Mouse (Mus musculus) liver, adult (tissue): ENCODE measurements around the gene Kazn.

ENCODE experiments used
- GATA4 ChIP-seq: IDR thresholded peaks from 2 replicates; pipeline ENCODE4 v1.6.1; 2014; ENCODE audit warnings: mild to moderate bottlenecking, low read length; ENCODE audit not compliant: insufficient replicate concordance

The Kazn gene

DNA sequence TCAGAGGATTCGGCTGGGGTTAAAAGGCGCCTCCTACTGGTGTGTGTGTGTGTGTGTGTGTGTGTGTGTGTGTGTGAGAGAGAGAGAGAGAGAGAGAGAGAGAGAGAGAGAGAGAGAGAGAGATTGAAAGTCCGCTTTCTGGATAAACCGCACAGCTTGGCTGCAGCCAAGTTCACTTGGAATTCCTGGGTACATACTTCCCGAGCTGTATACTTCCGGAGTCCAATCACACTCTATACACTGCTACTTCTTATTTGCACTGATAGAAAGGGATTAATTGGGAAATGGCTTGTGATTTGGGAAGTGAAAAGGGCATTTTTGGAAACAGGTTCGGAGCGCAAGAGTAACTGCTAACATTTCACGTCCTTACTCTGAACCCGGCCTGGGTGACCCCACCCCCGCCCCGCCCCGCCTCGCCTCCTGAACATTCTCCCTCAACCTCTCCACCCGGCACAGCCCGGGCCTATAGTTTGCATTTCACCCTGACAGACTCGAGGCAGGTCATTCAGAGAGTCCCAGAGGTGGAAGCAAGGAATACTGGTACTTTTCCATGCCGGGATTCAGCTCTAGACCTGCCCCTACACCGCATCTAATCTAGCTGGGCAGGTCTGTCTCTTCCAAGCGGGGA is 154.2 kb downstream of the Kazn start:
- no peak for TF ChIP-seq GATA4

DNA sequence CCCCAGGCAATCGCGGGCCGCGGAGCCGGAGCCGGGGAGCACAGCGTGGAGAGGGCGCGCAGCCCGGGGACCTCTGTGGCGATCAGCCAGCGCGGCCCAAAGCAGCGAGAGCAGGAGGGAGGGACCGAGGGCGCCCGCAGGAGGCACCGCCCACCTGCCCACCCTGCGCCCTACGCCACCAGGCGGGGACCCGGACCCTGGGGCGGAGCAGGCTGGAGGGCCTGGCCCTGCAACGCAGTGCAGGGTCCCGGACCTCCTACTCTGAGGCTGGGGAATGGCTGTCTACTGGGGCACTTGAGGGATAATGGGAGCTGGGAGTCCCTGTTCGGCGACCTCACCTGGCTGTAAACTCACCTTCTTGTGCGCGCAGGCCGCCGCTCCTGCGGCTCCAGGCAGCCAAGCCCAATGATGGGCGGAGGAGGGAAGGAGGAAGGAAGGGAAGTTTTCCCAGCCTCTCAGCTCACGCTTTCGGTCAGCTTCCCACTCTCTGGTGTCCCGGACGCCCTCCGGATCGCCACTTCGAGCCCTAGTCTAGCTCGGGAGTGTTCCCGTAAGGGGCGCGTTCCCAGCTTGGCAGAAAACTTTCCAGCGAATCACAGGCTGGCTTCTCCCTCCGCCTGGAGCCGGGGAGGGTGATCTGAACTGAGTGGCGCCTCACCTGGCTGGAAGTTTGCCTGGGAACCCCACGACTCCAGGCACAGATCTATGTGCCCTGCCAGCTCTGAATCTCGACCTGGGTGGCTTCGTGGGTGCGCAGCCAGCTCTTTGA is 154.9 kb downstream of the Kazn start, which contains the start of gene Tmem51:
Gene Tmem51, minus strand, starts transcription at position 174 of the 769 bp plus-strand sequence.
- TF ChIP-seq GATA4: no peak

DNA sequence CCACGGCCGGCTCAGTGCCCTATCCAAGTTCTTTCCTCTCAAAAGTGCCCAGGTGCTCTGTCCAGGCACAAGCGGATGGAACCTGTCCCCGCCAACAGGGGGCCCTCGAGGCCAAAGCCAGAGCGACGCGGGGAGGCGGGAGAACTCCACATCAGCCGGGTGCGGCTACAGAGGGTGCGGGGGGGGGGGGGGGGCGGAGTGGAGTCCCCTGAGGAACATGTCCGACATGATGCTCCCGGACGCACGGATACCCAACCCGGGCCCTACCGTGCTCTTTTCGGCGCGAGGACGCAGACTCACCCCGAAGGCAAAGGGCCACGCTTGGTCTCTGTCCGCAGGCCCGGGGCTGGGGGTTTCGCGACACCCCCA is 155.5 kb downstream of the Kazn start:
- no peak for TF ChIP-seq GATA4

DNA sequence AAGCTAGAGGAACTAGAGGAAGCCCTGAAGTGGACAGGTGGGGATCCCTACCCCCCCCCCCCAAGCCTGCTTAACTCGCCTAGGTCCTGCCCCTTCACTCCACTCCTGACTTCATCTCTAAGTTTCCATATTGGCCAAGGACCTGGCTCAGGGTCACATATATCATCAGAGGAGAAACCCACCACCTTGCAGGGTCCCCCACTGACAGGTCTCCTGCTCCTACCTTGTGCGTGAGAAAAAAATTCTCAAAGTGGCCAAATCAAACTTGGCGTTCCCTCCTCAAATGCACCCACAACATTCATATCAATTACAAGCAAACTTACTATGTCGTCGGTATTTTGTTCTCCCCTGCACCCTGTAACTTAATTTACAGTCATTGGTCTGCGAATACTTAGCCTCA is 156.0 kb downstream of the Kazn start:
- no peak for TF ChIP-seq GATA4

DNA sequence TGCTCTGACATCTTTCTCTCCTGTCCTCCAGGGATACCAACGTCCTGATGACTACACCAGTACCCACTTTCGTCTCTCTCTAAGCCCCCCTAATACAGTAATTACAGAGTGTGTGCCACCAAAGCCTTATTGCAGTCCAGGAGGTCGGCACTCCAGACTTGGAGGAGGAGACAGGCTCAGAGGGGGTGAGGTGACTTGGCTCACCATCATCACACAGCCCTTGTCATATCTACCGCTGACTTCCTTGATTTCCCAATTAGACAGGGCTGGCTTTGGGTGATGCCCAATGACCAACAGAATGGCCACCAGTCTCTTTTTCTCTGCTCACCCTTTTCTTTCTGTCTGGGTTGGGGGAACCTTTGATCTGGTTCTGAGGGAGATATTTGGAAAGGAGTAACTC is 156.5 kb downstream of the Kazn start:
- TF ChIP-seq GATA4: no peak

DNA sequence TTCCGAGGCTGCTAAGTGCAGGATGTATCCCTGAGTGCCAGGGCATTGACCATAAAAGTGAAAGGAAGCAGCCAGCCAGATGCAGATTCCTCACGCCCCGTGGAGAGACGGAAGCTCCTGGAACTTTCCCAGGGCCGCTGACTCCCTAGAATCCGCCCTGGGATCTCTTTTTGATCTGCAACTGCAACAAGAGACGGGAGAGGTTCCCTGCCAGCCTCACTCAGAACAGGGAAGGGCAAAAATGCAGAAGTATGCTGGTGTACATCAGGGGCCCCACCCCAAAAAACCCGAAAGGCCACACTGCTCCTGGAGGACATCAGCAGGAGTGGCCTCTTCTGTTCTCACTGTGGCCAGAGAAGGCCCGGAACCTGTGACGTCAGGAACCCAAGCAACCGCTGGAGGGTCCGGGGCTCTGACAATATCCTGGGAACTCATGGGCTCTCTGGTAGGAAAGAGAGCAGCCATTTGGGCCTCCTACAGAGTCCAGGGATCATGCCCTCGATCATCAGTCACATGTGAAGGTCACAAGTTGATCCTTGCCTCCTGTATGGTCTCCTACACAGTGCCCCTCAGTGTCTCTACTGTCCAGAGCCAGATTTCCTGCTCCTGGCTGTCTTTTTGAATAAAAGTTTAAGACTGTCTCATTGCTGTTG is 157.4 kb downstream of the Kazn start:
- TF ChIP-seq GATA4: no peak

DNA sequence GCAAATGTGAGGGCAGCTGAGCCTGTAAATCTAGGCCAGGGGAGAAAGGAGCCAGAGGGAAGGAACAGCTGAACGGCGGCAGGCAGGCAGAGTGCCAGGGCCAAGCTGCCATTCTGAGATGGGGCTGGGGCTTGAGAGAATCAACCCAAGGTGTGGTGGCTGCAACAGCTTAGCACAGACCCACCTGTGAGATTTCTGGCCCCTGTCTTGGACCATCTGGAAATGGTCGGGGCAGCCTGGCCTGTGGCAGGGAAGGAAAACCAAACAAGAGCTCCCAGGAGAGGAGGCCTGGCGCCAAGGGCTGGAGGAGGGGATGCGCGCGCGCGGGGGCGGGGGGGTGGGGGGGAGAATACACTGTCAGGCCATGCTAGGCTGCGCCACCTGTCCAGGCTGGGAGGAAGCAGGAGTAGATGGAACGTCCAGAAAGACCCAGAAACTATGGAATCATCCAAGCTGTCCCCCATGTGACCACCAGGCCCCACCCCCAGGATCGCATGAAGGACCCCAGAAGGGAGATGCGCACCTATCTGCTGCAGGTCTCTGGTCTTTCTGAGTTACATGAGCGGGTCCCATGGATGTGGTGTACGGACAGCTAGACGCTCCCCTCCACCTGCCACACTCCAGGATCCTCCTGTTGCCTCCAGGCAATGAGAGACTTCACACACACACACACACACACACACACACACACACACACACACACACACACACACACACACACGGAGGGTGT is 158.1 kb downstream of the Kazn start:
- TF ChIP-seq GATA4: no peak

DNA sequence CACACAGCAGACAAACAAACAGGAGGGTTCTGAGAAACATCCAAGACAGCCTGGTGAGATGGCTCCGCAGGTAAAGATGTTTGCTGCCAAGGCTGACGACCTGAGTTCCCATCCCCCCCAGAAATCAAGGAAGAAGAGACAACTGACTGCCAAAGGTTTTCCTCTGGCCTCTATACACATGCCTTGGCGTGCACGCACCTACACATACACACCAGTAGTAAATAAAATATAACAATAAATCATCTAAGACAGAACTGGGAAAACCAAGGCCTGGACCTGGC is 158.8 kb downstream of the Kazn start:
- TF ChIP-seq GATA4: no peak

DNA sequence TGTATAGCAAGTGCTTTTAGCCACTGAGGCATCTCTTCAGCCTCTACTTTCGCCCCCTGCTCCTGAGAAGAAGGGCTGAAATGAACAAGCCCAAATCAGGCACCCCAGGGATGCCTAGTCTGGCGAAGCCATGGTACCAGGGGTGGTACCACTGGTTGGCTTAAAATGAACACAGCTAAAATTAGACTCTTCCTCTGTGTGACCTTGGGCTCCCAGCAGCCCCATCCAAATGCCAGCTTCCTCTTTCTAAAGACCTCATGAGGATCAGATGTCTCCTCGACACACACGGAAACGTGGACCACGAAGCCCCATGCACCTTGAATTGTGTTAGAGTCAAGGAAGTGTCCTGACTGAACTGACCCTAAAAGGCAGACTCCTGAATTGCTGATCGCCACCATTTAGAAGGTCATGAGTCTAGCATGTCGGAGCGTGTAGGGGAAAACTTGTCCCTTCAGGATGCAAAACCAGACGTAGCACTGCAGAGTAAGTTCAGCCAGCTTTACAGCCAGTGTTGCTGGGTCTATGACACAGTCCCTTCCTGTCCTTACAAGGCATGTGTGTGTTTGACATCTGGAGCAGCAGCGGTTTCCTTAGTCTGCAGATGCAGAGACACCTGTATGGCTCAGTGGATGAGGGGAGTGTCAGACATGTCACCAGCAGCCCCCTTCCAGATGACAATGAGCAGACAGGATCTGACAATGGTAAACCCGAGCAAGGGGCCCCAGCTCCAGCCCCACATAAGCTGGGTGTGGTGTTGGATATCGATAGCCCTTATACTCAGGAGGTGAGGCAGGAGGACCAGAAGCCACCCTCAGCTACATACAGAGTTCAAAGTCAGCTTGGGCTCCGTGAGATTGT is 159.3 kb downstream of the Kazn start:
- no peak for TF ChIP-seq GATA4

DNA sequence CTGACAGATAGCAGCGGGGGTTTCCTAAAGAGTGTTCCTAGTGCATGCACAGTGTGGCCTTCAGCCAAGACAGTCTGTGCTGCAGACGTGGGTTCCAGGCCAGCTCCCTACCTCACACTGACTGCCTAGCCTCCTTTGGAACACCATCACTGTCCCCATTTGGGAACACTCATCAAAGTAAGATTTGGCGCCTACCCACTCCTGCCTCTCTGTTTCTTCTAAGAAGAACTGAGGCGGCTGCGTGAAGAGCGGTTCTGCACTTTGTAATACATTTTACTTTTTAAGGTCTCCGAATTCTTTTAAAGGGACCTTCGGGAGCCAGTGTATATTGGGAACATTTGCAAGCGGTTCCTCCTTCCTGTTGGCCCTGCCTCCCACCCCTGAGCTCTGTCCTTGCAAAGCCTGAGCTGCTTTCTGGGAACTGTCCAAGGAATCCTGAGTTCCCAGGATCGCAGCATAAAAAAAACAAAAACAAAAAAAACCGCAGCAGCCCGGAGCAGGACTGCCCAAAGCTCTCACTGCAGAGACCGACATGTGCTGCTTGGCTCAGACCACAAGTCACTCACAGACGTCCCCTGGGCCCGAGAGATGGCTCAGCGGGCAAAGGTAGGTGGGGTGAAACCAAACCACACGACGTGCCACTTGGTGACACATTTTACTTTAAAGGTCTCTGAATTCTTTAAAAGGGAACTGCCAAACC is 161.5 kb downstream of the Kazn start:
- TF ChIP-seq GATA4: no peak

DNA sequence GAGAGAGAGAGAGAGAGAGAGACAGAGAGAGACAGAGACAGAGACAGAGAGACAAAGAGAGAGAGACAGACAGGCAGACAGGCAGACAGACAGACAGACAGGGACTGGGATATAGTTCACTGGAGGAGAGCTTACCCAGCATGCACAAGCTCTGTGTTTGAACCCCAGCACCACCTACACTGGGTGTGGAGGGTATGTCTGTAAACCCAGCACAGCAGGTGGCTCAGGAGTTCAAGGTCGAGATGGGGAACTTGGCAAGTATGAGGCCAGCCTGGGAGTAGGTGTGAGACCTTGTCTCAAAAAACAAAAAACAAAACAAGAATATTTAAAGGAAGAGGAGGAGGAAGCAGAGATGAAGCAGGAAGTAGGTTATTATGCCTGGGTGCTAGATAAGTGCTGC is 162.3 kb downstream of the Kazn start:
- TF ChIP-seq GATA4: no peak

DNA sequence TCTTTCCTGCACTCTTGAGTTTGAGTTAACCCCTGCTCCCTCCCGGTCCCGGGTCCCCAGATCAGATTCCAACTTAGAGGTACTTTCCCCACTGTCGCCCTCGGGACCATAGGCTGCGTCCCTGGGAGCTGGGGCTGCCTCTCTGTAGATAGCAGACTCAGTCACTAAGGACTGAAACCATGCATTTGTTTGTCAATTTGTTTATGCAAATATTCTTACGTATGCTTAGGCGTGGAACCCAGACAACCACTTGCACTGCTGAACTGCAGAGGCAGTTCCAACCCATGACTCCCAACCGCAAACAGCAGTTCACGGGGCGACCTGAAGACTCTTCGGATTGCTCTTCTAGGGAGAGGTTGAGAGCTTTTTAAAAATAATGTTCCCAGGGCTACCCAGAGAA is 163.3 kb downstream of the Kazn start:
- TF ChIP-seq GATA4: no peak

DNA sequence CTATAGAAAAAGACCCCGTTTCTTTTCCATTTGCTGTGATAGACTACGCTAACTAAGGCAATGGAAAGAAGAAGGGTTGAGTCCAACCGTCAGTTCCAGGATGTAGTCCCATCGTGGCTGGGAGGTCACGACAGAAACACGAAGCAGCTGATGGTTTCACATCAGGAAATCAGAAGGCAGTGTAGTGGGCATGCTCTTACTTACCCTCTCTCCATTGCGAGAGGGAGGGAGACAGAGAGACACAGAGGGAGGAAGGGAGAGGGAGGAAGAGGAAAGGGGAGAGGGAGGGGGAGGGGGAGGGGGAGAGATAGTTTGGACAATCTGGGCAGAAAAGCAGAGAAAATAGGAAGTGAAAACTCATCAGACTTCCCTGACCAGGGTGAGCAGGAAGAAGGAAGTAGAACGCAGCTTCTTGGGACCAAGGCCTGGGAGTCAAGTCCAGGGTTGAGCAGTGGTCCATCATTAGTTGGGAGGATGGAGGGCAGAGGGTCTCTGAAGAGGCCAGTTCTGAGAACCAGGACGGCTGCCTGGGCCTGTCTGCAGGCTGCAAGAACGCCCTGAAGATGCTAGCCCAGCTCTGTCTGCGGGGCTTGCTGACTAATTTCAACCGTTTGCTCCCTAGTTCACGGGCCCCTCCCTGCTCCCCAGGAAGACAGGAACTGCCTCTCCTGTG is 165.0 kb downstream of the Kazn start:
- TF ChIP-seq GATA4: no peak
